Mouse (Mus musculus) lung, adult 18-20 months (tissue): Measurements from ENCODE around the gene Itga7.
"Not testable (repeated sequence)": the region's sequence is repeated elsewhere in the genome, so short reads cannot be mapped to it uniquely, and the experiment has no call there.

Source experiments
- DNase-seq, 2 experiments: peaks; one replicate each; pipeline ENCODE4 v3.0.0; 2022; ENCODE audit warnings: mixed read lengths in 2 of 2

Itga7 gene

DNA sequence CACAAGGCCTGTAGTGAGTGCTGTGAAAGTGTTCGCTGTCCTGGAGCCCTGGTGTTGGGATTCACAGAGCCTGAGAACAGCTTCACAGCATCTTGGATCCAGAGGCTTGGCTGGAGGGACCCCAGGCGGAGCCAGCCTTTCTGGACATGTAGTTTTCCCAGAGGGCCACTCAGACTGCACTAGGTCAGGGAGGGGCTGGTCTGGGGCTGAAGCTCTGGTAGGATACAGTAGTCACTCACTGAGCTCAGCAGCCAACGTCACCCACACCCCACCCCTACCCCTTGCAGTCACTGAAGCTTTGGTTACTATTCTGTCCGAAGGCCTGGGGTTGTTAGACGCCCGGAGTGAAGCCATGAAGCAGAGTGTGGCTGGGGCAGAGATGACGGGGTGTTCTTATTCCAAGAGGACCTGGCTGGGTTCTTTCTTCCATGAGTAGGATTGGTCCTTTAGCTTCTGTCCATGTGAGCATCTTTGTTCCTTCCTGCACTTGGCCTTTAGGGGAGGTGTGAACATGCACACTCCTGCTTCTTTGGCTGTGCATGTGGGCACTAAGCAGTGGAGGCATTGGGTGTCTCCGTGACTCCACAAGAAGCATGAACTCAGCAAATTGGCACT is 2.3 kb downstream of the Itga7 start:
- DNase-seq = no peak

- DNase-seq = no peak
Measured at GRCm38 (mm10) chr10:128937756-128938390, 4.3 kb downstream of the Itga7 start.

- DNase-seq = peak; percentile 90
Measured at GRCm38 (mm10) chr10:128938457-128938856, 4.8 kb downstream of the Itga7 start.

- peak; percentile 48 to 52 for DNase-seq
Measured at GRCm38 (mm10) chr10:128938974-128939373, 5.4 kb downstream of the Itga7 start.

GRCm38 (mm10) chr10:128940475-128941061 is 7.0 kb downstream of the Itga7 start:
- DNase-seq = no peak

GRCm38 (mm10) chr10:128945675-128946074 is 12.1 kb downstream of the Itga7 start:
- DNase-seq = peak; percentile 60 to 64

DNA sequence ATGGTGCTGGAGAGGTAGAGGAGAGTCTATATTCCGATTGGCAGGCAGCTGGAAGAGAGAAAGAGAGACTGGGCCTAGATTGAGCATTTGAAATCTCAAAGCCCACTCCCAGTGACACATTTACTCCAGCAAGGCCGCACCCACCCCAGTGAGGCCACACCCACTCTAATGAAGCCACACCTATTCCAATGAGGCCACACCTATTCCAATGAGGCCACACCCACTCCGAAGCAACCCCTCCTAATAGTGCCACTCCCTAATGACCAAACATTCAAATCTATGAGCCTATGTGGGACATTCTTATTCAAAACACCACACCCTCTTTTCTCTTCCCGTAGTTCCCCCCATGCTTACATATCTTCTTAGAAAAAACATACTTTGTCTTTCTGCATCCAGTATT is 13.9 kb downstream of the Itga7 start:
- no peak for DNase-seq

DNA sequence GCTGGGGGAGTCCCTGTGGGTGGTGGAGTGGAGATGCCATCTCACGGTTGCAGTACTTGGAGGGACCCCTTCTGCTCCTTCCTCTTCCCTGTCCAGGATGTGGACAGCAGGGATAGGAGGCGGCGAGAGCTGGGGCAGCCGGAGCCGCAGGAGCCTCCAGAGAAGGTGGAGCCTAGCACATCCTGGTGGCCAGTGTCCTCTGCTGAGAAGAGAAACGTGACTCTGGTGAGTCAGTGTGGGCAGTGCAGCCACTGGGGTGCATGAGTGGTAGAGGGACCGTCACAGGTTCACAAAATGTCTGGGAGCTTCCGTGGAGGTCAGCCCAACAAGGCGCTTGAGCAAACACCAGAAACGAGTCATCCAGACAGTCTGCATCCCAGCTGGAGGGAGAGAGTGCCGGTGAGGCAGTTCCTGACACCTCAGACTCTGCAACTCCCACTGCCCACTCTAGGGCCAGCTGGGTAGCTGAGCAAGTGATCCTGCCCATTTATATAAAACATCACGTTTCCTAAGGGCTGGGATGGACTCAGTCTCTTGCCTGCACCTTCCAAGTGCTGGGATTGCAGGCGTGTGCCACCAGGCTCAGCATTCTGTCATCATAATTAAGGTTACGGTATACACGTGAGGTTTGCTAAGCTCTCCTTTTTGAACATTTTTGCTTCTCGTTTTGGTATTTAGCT is 16.7 kb downstream of the Itga7 start:
- DNase-seq = no peak

- DNase-seq = no peak
Measured at GRCm38 (mm10) chr10:128958340-128958739, 24.7 kb downstream of the Itga7 start.

- no peak for DNase-seq
Measured at GRCm38 (mm10) chr10:128960142-128960541, 26.5 kb downstream of the Itga7 start.

DNA sequence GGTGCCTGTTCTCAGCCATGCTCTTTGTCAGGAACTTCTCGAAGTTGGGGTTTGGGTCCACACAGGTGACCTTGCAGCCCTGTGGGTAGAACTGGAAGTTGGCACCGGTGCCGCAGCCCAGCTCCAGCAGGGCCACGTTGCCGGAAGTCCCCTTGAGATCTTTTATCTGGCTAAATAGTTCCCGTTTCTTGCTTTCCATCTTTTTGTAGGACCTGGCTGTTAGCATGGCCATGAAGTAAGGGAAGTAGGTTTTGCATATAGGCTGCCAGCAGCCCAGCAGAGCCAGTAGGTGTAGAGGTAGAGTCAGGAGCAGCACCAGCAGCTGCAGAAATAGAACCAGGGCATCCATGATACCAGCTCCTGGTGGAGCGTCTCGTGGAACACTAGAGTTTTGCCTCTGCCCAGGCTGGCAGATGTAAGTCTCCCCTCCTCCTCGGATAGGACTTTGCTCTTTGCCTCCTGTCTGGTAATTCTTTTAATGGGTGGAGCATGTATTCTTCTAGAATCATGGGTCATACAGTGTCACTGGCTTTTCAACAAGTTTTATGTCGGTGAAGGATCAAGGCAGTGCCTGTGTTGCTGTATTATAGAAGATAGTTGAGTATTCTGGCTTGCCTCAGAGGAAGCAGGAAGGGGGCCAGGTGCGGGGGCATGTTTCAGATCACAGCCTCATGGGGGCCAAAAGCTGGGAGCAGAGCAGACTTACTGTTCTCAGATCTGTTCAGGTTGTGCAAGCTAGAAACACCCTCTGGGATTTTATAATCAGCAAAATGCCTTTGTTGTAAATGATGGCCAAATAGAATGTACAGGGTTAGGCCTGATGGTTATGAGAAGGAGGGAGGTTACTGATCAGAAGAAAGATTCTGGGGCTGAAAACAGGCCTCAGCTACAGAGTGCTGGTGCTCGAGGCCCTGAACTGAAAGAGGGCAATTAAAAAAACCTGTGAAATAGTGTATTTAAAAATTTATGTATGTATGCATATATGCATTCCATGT is 27.3 kb downstream of the Itga7 start, which contains the start of gene Mettl7b:
Mettl7b (minus strand) TSS at position 399 of the 995 bp plus-strand sequence.
- DNase-seq = no peak

- DNase-seq = no peak
Measured at GRCm38 (mm10) chr10:128964961-128965360, 31.3 kb downstream of the Itga7 start.

DNA sequence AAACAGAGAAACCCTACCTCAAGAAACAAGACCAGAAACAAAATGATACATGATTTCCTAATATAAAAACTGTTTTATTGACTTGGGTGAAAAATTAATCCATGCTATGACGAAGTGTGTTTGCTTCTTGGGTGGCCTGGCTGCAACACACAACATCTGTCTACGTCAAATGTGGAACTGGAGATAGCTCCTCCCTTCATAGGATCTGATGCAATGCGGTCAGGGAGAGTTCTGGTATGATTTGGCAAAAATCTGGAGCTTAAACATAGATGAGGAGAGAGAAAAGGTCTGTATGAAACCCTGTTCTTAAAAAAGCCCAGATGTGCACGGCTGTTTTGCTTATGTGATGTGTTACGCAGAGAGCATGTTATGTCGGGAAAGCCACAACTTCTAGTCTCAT is 32.3 kb downstream of the Itga7 start:
- no peak for DNase-seq

- DNase-seq = peak in 1 of 2 experiments; percentile 48
Measured at GRCm38 (mm10) chr10:128968341-128968749, 34.7 kb downstream of the Itga7 start.

DNA sequence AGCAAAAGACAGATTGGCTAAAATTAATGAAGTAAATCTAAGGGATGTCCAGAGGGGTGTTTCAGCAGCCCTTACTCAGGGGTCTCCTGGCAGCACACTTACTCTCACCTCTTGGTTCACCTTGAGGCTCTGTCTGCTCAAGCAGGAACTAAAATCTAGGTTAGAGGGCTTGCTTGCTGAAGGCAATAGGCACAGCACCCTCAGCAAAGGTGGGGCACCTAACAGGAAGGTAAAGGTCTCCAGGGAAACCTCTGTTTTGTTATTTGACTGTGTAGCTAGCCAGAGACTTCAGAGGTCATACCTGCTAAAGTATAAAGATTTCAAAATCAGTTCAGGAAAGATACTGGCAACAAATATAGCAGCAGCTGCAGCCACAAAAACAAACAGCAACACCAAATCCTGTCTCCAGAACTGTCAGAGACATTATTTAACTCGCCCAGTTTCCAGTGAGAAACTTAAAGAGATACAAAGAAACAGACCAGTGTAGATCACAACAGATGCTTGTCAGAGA is 37.2 kb downstream of the Itga7 start:
- DNase-seq = peak in 1 of 2 experiments; percentile 26

GRCm38 (mm10) chr10:128972841-128973240 is 39.2 kb downstream of the Itga7 start:
- no peak for DNase-seq

GRCm38 (mm10) chr10:128976395-128976794 is 42.8 kb downstream of the Itga7 start:
- no peak for DNase-seq

DNA sequence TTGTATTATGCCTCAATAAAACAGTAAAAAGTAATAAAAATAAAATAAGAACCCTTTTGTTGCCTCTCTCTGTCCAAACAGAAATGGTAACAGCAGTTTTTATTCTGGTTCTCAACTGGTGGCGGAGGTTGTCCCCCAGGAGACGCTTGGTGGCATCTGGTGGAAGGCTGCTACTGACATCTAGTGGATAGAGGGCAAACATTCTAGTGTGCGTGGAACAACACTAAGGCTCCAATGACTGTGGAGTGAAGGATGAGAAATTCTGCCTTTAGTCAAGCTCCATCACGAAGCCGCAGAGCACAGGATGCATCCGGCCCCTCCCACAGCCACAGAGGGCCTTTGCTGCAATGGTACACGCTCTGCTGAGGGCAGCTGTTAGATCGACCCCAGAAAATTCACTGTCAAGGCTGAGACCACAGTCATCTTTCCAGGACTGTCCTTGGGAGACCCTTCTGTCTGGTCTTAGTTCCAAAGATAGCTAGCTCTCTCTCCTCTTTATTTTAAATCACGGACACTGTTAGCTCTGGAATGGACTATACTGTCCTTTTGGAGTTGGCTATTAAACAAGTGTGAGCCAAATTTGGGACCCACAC is 44.0 kb downstream of the Itga7 start:
- peak; percentile 40 to 58 for DNase-seq

GRCm38 (mm10) chr10:128980644-128981365 is 47.2 kb downstream of the Itga7 start:
- peak; percentile 54 to 68 for DNase-seq

DNA sequence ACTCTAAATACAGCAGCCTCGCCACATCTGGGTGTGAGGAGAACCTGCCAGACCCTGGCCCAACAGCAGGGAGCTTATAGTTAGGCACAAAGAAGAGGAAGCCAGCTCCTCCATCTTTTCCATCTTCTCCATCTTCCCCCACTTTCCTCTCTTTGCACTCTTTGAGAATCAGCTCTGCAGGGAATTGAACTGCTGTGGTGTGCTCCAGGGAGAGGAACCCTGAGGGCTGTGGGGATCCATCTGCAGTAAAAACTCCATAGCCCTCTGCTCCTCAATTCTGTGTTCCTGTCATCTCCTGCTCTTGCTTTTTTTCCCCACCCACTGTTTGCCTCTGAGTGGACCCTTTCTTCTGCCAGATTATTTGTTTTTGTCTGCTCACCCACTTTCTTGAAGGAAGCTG is 55.5 kb downstream of the Itga7 start, which contains the start of gene Olfr9:
Olfr9 (plus strand) TSS at position 301 of the 400 bp plus-strand sequence.
- DNase-seq = not testable (repeated sequence)
